Mouse (Mus musculus) right cerebral cortex, adult 2 months (tissue): ENCODE data around the gene Mgme1.
A peak's percentile ranks its signal among the peaks of the same experiment; 100 is the strongest.

Source experiments
- DNase-seq, 2 experiments: peaks; one replicate each; pipeline ENCODE4 v3.0.0; 2021 to 2022; ENCODE audit warnings: low spot score in 2 of 2

Gene Mgme1

GRCm38 (mm10) chr2:144264398-144265119 lies 5.9 kb upstream of the Mgme1 start:
- no peak for DNase-seq

DNA sequence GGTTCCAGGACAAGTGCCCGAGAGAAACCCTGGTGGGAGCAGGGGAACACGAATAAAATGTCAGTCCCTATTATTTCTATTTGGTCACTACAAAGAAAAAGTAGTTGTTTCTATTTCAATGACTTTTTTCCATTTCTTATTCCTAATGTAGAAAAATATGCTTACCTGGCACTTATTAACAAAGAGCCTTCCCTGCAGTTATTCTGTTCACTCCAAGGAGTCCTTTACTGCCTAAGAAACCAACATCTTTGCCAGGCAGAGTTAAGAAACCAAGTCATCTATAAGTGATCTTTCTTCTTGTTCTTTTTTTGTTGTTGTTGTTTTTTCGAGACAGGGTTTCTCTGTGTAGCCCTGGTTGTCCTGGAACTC lies 5.4 kb upstream of the Mgme1 start:
- DNase-seq, result no peak

- DNase-seq, result no peak
Observed at GRCm38 (mm10) chr2:144265916-144266683, 4.4 kb upstream of the Mgme1 start.

DNA sequence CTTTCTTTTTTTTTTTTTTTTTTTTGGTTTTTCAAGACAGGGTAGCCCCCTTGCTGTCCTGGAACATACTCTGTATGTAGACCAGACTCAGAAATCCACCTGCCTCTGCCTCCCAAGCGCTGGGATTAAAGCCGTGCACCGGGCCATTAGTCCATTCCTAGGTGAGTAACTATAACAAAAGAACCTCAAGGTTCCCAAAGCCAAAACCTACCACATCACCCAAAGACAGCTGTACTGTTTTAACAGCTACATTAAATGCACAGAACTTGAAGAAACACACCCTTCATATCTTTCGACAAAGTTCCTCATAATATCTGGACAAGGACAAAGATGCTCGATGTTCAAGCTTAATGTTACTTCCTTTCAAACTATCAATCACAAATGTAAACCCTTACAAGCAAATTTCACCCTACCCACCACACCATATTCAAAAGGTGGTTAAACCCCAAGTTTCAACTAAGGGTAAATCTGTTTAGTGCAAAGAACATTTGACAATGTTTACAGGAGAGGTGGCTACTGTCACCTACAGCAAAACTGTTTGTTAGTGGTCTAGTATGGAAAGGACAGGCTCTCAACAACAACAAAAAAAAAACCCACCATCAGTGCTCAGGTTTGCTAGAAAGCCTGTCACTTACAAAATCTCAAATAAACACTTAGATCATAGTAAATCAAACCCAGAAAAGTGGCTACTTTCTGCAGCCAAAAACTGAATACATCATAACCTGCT lies 3.3 kb upstream of the Mgme1 start:
- no peak for DNase-seq

DNA sequence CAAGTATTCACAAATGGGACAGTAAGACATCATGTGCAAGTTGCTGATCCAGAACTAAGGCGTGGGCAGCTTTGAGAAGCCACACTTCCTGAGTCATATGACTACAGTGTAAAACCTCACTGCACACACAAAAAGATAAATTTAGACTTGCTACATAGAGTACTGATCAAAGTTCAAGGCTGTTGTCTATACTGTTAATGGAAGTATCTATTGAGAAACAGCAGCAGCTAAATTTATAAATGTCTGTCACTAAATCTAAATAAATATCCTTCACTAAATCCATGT lies 2.8 kb upstream of the Mgme1 start:
- no peak for DNase-seq

DNA sequence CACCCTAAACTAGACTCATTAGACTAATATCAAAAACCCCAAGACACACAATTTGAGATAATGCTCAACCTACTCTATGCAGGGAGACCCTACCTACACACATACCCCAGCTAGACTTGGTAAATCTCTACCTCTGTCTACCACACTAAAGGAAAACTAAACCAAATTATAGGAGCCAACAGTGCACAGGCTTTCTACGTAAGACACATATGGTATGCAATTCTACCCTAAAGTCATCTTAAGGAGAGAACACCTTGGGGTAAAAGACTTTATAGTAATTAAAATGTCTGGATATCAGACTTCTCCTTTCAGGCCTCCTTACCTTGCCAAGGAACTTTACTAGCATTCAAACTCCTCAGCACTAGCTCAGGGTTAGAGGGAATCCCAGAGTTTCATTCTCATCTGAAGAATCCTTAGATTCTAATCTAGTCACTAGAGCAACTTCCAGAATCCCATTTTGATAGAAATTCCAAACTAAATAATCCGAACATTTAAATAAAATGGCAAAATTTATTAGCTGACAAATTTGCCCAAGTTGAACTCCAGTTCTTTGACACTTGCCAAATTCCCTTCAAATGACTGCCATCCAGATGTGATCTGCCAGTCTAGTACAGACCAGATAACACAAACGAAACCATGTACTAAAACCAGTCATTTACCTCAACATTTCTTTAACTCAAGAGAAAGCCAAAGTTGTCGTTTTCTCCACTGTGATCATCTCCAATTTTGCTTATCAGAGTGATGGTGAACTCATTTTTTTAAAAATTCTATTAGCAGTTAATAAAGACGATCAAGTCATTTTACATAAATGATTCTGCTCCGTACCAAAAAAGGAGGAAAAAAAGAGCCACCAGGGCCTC lies 1.8 kb upstream of the Mgme1 start:
- DNase-seq, result no peak

DNA sequence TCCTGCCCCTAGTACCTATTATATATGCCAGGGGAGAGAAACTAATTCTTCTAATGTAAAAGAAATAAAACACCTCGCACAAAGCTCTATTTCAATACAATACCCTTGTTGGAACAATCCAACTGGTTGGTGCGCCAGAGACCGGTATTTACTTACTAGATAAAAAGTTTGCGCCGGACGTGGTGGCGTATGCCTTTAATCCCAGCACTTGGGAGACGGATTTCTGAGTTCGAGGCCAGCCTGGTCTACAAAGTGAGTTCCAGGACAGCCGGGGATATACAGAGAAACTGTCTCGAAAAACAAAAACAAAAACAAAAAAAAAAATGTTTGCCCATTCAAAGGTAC lies 1.2 kb upstream of the Mgme1 start:
- no peak for DNase-seq

DNA sequence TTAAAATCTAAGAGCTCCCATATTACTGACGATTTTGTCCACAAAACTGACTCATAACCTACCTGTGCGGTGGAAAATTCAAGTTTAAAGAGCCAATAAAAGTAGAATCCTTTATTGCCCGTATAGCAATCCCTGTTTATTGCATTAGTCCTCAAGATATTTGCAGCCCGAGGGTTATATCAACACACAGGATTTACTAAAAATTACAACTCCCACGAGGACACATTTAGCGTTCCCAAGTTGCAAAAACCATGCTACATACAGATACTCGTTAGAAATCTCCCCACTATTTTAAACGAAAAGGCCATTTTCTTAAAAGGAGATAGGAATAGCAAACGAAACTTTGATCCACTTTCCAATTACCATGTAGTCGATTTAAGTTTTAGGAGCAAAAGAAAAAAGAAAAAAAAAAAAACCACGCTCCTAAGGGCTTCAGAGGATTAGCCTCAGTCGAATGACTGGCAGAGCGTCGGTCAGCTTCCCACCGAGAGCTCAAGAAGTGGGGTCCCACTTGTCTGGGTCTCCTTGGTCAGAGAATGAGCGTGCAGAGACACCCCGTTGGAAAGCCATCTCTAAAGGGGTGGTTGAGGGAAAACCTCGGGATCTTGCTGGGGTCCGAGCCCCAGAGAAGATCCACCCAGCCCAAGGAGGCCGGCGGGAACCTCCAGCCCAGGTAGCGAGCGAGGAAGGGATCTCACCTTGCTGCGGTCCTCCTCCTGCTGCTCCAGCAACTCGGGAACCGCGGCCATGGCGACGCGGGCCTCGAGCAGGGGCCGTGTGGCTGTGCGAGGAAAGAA lies 586 bp upstream of the Mgme1 start:
- no peak for DNase-seq

GRCm38 (mm10) chr2:144272088-144272487 lies 1.6 kb downstream of the Mgme1 start:
- DNase-seq, result no peak

DNA sequence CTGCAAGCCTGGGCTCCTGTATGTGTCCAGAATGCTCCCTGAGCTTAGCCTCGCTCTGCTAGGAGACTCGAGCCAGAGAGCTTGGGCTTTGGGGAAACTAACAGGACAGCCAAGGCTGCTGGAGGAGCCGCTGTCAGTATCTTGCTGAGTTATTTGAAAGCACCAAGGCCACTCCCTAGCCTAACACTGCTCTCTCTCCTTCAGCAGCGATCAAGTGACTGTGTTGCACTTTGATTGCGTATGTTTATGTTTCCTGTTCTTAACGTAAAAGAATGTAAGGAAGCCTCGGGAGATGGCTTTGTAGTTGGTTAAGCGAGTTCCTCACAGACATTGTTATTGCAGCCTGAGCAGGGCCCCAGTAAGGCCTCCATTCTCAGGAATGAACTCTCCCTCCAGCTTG lies 4.3 kb downstream of the Mgme1 start:
- no peak for DNase-seq

DNA sequence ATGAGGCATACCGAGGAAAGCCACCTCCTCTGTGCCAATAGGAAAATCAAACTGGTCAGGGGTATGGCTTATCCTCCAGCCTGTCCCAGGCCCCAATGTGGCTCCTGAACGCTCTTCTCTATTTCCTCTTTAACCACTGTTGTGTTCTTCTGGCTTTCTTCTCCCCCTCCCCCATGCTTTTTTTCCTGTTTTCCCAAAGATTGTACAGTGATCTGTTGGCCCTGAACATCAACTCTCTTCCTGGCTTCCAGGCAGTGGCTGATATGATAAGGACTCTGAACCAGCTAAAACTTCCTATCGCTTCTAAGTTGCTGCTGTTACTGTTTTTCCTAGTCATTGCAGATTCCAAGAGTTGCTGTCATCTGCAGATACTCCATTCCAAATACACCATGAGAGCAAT lies 6.4 kb downstream of the Mgme1 start:
- no peak for DNase-seq

- DNase-seq, result no peak
Observed at GRCm38 (mm10) chr2:144279742-144280141, 9.3 kb downstream of the Mgme1 start.

DNA sequence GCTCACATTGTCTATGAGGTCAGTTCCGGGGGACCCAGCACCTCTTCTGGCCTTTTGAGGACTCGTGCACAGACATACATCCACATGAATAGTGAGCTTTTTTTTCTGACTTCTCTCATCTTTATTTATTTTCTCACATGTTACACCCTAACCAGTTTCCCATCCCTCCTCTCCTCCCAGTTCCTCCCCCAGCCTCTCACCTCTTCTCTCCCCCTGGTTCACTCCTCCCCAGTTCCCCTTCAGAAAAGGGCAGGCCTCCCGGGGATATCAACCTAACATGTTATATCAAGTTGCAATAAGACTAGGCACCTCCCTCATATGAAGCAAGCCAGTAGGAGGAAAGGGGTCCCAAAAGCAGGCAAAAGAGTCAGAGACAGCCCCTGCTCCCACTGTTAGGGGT lies 10.1 kb downstream of the Mgme1 start:
- no peak for DNase-seq

DNA sequence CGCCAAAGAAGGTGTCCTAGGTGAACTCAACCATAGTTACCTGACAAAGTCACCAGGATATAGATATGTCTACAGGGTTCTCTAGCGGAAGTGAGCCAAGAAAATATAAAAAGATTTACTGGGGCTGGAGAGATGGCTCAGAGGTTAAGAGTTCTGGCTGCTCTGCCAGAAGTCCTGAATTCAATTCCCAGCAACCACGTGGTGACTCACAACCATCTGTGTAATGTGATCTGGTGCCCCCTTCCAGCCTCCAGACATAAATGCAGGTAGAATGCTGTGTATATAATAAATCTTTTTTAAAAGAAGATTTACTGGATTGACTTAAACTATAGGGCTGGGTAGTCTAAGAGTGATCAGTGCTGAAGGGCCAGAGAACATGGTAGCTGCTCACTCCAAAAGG lies 11.0 kb downstream of the Mgme1 start:
- DNase-seq, result no peak

DNA sequence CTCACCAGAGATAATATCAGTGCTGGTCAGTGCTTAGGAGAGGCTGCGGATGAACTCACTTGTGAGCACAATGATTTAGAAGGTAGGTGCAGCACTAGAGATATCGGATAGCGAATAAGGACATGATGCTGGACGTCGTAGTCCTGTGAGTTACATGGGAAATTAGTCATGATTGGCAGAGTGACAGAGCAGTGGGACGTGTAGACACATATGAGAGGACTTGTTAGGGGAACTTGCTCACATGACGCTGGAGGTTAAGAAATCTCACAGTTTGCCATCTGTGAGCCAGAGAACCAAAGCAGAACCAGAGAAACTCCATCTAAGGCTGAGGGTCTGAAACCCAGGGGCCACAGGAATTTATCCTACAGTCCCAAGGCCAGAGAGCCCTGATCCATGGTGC lies 19.9 kb downstream of the Mgme1 start:
- no peak for DNase-seq

DNA sequence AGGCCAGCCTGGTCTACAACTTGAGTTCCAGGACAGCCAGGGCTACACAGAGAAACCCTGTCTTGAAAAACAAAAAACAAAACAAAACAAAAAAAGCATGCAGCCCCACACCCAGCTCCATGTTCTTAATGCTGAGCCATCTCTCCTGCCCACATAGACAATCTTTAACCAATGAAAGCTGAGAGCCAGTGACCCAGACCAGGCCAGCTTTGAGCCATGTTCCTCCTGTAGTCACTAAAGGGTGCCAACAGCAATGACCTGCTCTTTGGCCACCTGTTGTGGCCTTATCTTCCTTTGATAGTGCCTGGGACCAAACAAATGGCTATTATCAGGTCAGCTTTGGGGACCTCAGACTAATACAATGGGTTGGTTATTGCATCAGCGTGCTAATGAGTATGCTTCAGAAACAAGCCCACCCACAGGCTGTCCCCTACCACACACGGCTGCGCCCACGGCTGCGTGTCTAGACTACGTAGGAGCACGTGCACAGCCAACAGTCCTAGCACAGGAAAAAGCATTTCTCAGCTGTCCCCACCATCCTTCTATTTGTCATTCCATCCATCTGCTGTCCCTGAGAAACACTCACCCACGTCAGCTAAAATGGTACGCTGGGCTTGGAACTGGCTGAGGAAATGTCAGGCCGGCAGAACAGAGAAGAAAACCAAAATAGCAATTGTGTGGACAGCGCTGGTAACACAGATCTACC lies 21.3 kb downstream of the Mgme1 start:
- peak; percentile 79 for DNase-seq

DNA sequence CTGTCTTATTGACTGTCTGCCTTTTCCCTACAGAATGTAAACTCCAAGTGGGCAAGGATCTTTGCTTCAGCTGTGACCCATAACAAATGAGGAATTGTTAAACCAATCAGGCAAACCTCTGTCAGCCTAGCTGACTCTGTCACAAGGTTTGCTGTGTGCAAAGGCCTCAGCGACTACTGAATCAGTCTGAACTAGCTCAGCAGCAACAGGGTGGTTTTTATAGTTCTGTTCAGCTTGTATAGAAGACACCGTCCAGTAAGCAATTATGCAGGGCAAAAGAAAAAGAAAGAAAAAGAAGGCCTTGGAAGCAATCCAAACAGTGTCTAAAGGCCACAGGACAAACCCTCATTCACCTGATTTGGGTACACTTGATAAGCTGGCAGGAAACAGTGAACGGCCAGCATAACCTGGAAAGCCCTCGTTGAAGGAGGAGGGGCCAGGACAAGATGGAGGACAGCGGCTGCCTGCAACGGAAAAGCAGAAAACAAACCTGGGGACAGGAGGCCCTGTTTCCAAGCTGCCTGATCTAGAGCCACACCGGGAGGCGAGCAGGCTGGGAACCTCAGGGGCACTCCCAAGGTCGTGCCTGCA lies 24.8 kb downstream of the Mgme1 start:
- DNase-seq, result no peak

GRCm38 (mm10) chr2:144299749-144300669 lies 29.5 kb downstream of the Mgme1 start:
- DNase-seq, result peak in 1 of 2 experiments; percentile 14

DNA sequence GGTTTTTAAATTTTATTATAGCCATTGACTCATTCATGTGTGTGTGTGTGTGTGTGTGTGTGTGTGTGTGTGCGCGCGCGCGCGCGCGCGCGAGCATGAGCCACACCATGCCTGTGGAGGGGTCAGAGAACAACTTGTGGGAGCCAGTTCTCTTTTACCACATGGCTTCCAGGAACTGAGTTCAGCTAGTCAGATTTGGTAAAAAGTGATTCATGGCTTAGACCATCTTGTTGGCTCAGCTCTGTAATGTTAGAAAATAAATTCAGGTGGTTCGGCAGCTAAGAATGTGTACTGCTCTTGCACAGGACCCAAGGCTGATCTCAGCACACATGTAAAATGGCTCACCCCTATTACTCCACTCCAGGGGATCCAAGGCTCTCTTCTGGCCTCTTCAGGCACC lies 30.6 kb downstream of the Mgme1 start:
- no peak for DNase-seq
